Comparison of ENCODE assay signal across 8 mouse cellular contexts in genomic region chr11:5837251-5838246, GRCm38 (mm10). TPM values are rescaled to one million over a fixed set of nuclear protein-coding genes. Genes with fewer than 3 reads are reported as not detected.
DNase-seq lines count a peak whose midpoint lies in the region; ATAC-seq lines count a peak whose summit lies in the region.

Polm (minus strand) TSS chr11:5838016.

- peaks cover 2% of the 10 kb centered on the region; the same call in 1 of the 2 replicates for H3K36me3 ChIP-seq in hindbrain, embryonic 16.5 days (ENCODE audit: control insufficient read depth, insufficient read depth, low read length)
- peaks cover 18% of the 10 kb centered on the region; the same call in 1 of the 2 replicates for H3K36me3 ChIP-seq in macrophage (ENCODE audit: inconsistent target)

- peak within 1 kb of the TSS; percentile 55 for H3K4me3 ChIP-seq in hindbrain, embryonic 16.5 days (ENCODE audit: low read length)
- peak within 1 kb of the TSS; percentile 50 for H3K4me3 ChIP-seq in macrophage (ENCODE audit: inconsistent target)

- peak within 1 kb of the TSS; percentile 41 for H3K27ac ChIP-seq in hindbrain, embryonic 16.5 days (ENCODE audit: low read depth, low read length)
- H3K27ac ChIP-seq in macrophage, result peak within 1 kb of the TSS; percentile 57

- no peaks in the 10 kb centered on the region for H3K79me2 ChIP-seq in macrophage (ENCODE audit: inconsistent target)

- H3K9me3 ChIP-seq in hindbrain, embryonic 16.5 days (ENCODE audit: control insufficient read depth, low read length), result no peaks in the 10 kb centered on the region

- H3K4me1 ChIP-seq in hindbrain, embryonic 16.5 days (ENCODE audit: control insufficient read depth, insufficient read depth, low read depth, low read length), result peaks cover 4% of the 10 kb centered on the region; the same call in 1 of the 2 replicates

- under 1% methylated on average over 63 of the region's 63 CpGs for WGBS in hindbrain, embryonic 16.5 days
- WGBS in macrophage (ENCODE audit: missing documents), result under 1% methylated on average over 63 of the region's 63 CpGs

- peak within 1 kb of the TSS; percentile 78 for H3K9ac ChIP-seq in hindbrain, embryonic 16.5 days (ENCODE audit: low read depth, low read length)

- peak; percentile 97 for ATAC-seq in hindbrain, embryonic 16.5 days

- no peaks in the 10 kb centered on the region for H3K27me3 ChIP-seq in hindbrain, embryonic 16.5 days (replicated peaks; ENCODE audit: control insufficient read depth, insufficient read depth, low read length)

- H3K4me2 ChIP-seq in hindbrain, embryonic 16.5 days (ENCODE audit: low read length), result peak within 1 kb of the TSS; percentile 89

- peak; percentile 97 for DNase-seq in WW6 (ENCODE audit: low read depth, low spot score)
- peak; percentile 74 to 90 for DNase-seq in cerebellum, postnatal 4 days (ENCODE audit: low spot score in 2 of 2)
- DNase-seq in gastrocnemius, adult 18-20 months (ENCODE audit: low spot score), result peak; percentile 95
- DNase-seq in left cerebral cortex, adult 18-20 months (ENCODE audit: low spot score in 2 of 2), result peak; percentile 79 to 87
- DNase-seq in right cerebral cortex, adult 18-20 months, result peak; percentile 92
- peak; percentile 65 for DNase-seq in urinary bladder, postnatal 10 days (ENCODE audit: low spot score)

RNA-seq across cellular contexts. Expression of gene Polm, which starts in this region (rescaled TPM):
- total RNA-seq in gastrocnemius, adult 18-20 months (2021), result 1 to 10 TPM; 2.0 to 2.3 TPM
- 5.5 and 6.1 TPM in 2 replicates for polyA plus RNA-seq in hindbrain, embryonic 16.5 days (2015; fragmentation: Nextera tagmentation; extraction: Ambion mirVana)
- total RNA-seq in left cerebral cortex, adult 18-20 months (2021), result 10 to 100 TPM in 1 of 2 experiments, 1 to 10 TPM in 1; 8.2 to 11.4 TPM
- 10 to 100 TPM; 10.7 to 72.0 (median 39.8) TPM for total RNA-seq in macrophage (2018; cell fraction: chromatin; rRNA removed)
- total RNA-seq in macrophage (2018; cell fraction: cytosol; rRNA removed), result 1 to 10 TPM; 2.5 to 6.7 (median 4.5) TPM
- 10 to 100 TPM; 10.9 to 41.7 (median 23.6) TPM for total RNA-seq in macrophage (2018; cell fraction: nucleus; rRNA removed)
- polyA plus RNA-seq in macrophage (2018), result 4.5 to 5.8 TPM (median 5.4 TPM) in 3 replicates

Comparison
In these comparisons a context has a peak if more than half of its experiments do, and no peak if none do; other contexts are left out.
1. Peak in every context shown above with its lines: DNase-seq, ATAC-seq, H3K4me3 ChIP-seq and H3K27ac ChIP-seq.